Mouse (Mus musculus): ENCODE results near the gene Doc2a.

- TF ChIP-seq HCFC1 (IDR thresholded peaks at IDR 0.05; ENCODE audit: borderline replicate concordance, insufficient read depth, low read length) (no peak), CHD2 (IDR thresholded peaks at IDR 0.05; ENCODE audit: low read depth, low read length) (no peak), ZC3H11A (IDR thresholded peaks at IDR 0.05; ENCODE audit: borderline replicate concordance, low read depth, low read length) (no peak), ZNF384 (IDR thresholded peaks at IDR 0.05; ENCODE audit: low read depth, low read length) (no peak)
Observed at GRCm38 (mm10) chr7:126807405-126807804, 39.8 kb upstream of the Doc2a start.
